Mouse (Mus musculus): ENCODE data around the gene Gm20388. TPM values are rescaled to one million over a fixed set of nuclear protein-coding genes. Genes with fewer than 3 reads are reported as not detected.

Gene Gm20388
- polyA plus RNA-seq, 1 experiment from 2014 or later: not detected

GRCm38 (mm10) chr8:121908378-121909147 is 1997.9 kb downstream of the Gm20388 start:
- Histone ChIP-seq H3K27ac (replicated peaks in 1 of 2; ENCODE audit: control insufficient read depth in 1 of 2, insufficient read depth in 1 of 2, low read depth in 2 of 2, low read length in 2 of 2) (no peak overlapping the region), H3K4me2 (ENCODE audit: low read length) (peak overlapping the region; percentile 100), H3K9ac (ENCODE audit: low read length) (no peak overlapping the region), H3K27me3 (ENCODE audit: control insufficient read depth, insufficient read depth, low read length) (no peaks in the 10 kb centered on the region; the same call in 1 of the 2 replicates), H3K4me1 (ENCODE audit: control insufficient read depth in 2 of 2, insufficient read depth in 2 of 2, low read length in 2 of 2) (peaks cover 10 to 26% of the 10 kb centered on the region in 2 experiments), H3K9me3 (ENCODE audit: control insufficient read depth, low read length) (no peaks in the 10 kb centered on the region), H3K4me3 (ENCODE audit: control insufficient read depth in 1 of 2, insufficient read depth in 1 of 2, low read depth in 1 of 2, low read length in 2 of 2) (no peak overlapping the region), H3K36me3 (ENCODE audit: control insufficient read depth, insufficient read depth, low read length) (no peaks in the 10 kb centered on the region)
- WGBS: 51% methylated on average over 8 of the region's 8 CpGs
- no peak for ATAC-seq (ENCODE audit: insufficient number of reproducible peaks, insufficient read depth, low FRiP score, low read depth)

- WGBS: 53% methylated on average over 8 of the region's 8 CpGs
- Histone ChIP-seq H3K27ac (replicated peaks in 1 of 2; ENCODE audit: control insufficient read depth in 1 of 2, insufficient read depth in 1 of 2, low read depth in 2 of 2, low read length in 2 of 2) (no peak overlapping the region), H3K36me3 (ENCODE audit: control insufficient read depth, insufficient read depth, low read length) (no peaks in the 10 kb centered on the region), H3K9me3 (ENCODE audit: control insufficient read depth, low read length) (no peaks in the 10 kb centered on the region), H3K4me2 (ENCODE audit: low read length) (no peak overlapping the region), H3K9ac (ENCODE audit: low read length) (no peak overlapping the region; the same call in 1 of the 2 replicates), H3K4me1 (ENCODE audit: control insufficient read depth in 2 of 2, insufficient read depth in 2 of 2, low read length in 2 of 2) (peaks cover 10 to 26% of the 10 kb centered on the region in 2 experiments), H3K4me3 (ENCODE audit: control insufficient read depth in 1 of 2, insufficient read depth in 1 of 2, low read depth in 1 of 2, low read length in 2 of 2) (no peak overlapping the region), H3K27me3 (ENCODE audit: control insufficient read depth, insufficient read depth, low read length) (no peaks in the 10 kb centered on the region; the same call in 1 of the 2 replicates)
- no peak for ATAC-seq (ENCODE audit: insufficient number of reproducible peaks, insufficient read depth, low FRiP score, low read depth)
Observed at GRCm38 (mm10) chr8:121909148-121909541, 1998.5 kb downstream of the Gm20388 start.

- H3K4me2 ChIP-seq (ENCODE audit: low read length): no peak overlapping the region
- no peaks in the 10 kb centered on the region for H3K36me3 ChIP-seq (ENCODE audit: control insufficient read depth, insufficient read depth, low read length)
- peaks cover 10 to 26% of the 10 kb centered on the region in 2 experiments for H3K4me1 ChIP-seq (ENCODE audit: control insufficient read depth in 2 of 2, insufficient read depth in 2 of 2, low read length in 2 of 2)
- ATAC-seq (ENCODE audit: insufficient number of reproducible peaks, insufficient read depth, low FRiP score, low read depth): no peak
- no peaks in the 10 kb centered on the region for H3K9me3 ChIP-seq (ENCODE audit: control insufficient read depth, low read length)
- H3K9ac ChIP-seq (ENCODE audit: low read length): no peak overlapping the region
- H3K27me3 ChIP-seq (ENCODE audit: control insufficient read depth, insufficient read depth, low read length): peaks cover under 1% of the 10 kb centered on the region; the same call in 1 of the 2 replicates
- 2% methylated on average over 6 of the region's 6 CpGs for WGBS
- H3K4me3 ChIP-seq (ENCODE audit: control insufficient read depth in 1 of 2, insufficient read depth in 1 of 2, low read depth in 1 of 2, low read length in 2 of 2): no peak overlapping the region
- H3K27ac ChIP-seq (replicated peaks in 1 of 2; ENCODE audit: control insufficient read depth in 1 of 2, insufficient read depth in 1 of 2, low read depth in 2 of 2, low read length in 2 of 2): no peak overlapping the region
Observed at GRCm38 (mm10) chr8:121909663-121910062, 1999.0 kb downstream of the Gm20388 start.

GRCm38 (mm10) chr8:121911400-121911799 is 2000.8 kb downstream of the Gm20388 start:
- Histone ChIP-seq H3K4me3 (ENCODE audit: control insufficient read depth in 1 of 2, insufficient read depth in 1 of 2, low read depth in 1 of 2, low read length in 2 of 2) (no peak overlapping the region), H3K4me1 (ENCODE audit: control insufficient read depth in 2 of 2, insufficient read depth in 2 of 2, low read length in 2 of 2) (peaks cover 6 to 16% of the 10 kb centered on the region in 2 experiments), H3K36me3 (ENCODE audit: control insufficient read depth, insufficient read depth, low read length) (no peaks in the 10 kb centered on the region), H3K27ac (replicated peaks in 1 of 2; ENCODE audit: control insufficient read depth in 1 of 2, insufficient read depth in 1 of 2, low read depth in 2 of 2, low read length in 2 of 2) (no peak overlapping the region), H3K4me2 (ENCODE audit: low read length) (no peak overlapping the region), H3K9ac (ENCODE audit: low read length) (no peak overlapping the region), H3K27me3 (ENCODE audit: control insufficient read depth, insufficient read depth, low read length) (peaks cover 4% of the 10 kb centered on the region; the same call in 1 of the 2 replicates), H3K9me3 (ENCODE audit: control insufficient read depth, low read length) (no peaks in the 10 kb centered on the region)
- 81% methylated on average over 6 of the region's 6 CpGs for WGBS
- no peak for ATAC-seq (ENCODE audit: insufficient number of reproducible peaks, insufficient read depth, low FRiP score, low read depth)

- 59% methylated on average over 7 of the region's 7 CpGs for WGBS
- ATAC-seq (ENCODE audit: insufficient number of reproducible peaks, insufficient read depth, low FRiP score, low read depth): no peak
Observed at GRCm38 (mm10) chr8:121911987-121912386, 2001.3 kb downstream of the Gm20388 start.

GRCm38 (mm10) chr8:121912831-121913230 is 2002.2 kb downstream of the Gm20388 start:
- H3K4me3 ChIP-seq (ENCODE audit: control insufficient read depth in 1 of 2, insufficient read depth in 1 of 2, low read depth in 1 of 2, low read length in 2 of 2): no peak overlapping the region
- 62% methylated on average over 3 of the region's 3 CpGs for WGBS
- H3K9me3 ChIP-seq (ENCODE audit: control insufficient read depth, low read length): no peaks in the 10 kb centered on the region
- H3K27me3 ChIP-seq (ENCODE audit: control insufficient read depth, insufficient read depth, low read length): peaks cover 4% of the 10 kb centered on the region; the same call in 1 of the 2 replicates
- H3K4me2 ChIP-seq (ENCODE audit: low read length): no peak overlapping the region
- peaks cover 3 to 11% of the 10 kb centered on the region in 2 experiments for H3K4me1 ChIP-seq (ENCODE audit: control insufficient read depth in 2 of 2, insufficient read depth in 2 of 2, low read length in 2 of 2)
- no peaks in the 10 kb centered on the region for H3K36me3 ChIP-seq (ENCODE audit: control insufficient read depth, insufficient read depth, low read length)
- no peak for ATAC-seq (ENCODE audit: insufficient number of reproducible peaks, insufficient read depth, low FRiP score, low read depth)
- H3K27ac ChIP-seq (replicated peaks in 1 of 2; ENCODE audit: control insufficient read depth in 1 of 2, insufficient read depth in 1 of 2, low read depth in 2 of 2, low read length in 2 of 2): no peak overlapping the region
- H3K9ac ChIP-seq (ENCODE audit: low read length): no peak overlapping the region

More at GRCm38 (mm10) chr8:121911987-121912386, 2001.3 kb downstream of the Gm20388 start:
- Histone ChIP-seq H3K4me3 (ENCODE audit: control insufficient read depth in 1 of 2, insufficient read depth in 1 of 2, low read depth in 1 of 2, low read length in 2 of 2) (no peak overlapping the region), H3K9me3 (ENCODE audit: control insufficient read depth, low read length) (no peaks in the 10 kb centered on the region), H3K27me3 (ENCODE audit: control insufficient read depth, insufficient read depth, low read length) (peaks cover 4% of the 10 kb centered on the region; the same call in 1 of the 2 replicates), H3K9ac (ENCODE audit: low read length) (no peak overlapping the region), H3K27ac (replicated peaks in 1 of 2; ENCODE audit: control insufficient read depth in 1 of 2, insufficient read depth in 1 of 2, low read depth in 2 of 2, low read length in 2 of 2) (no peak overlapping the region), H3K36me3 (ENCODE audit: control insufficient read depth, insufficient read depth, low read length) (no peaks in the 10 kb centered on the region), H3K4me2 (ENCODE audit: low read length) (no peak overlapping the region), H3K4me1 (ENCODE audit: control insufficient read depth in 2 of 2, insufficient read depth in 2 of 2, low read length in 2 of 2) (peaks cover 5 to 12% of the 10 kb centered on the region in 2 experiments)

GRCm38 (mm10) chr8:121913378-121913777 is 2002.7 kb downstream of the Gm20388 start:
- H3K36me3 ChIP-seq (ENCODE audit: control insufficient read depth, insufficient read depth, low read length): no peaks in the 10 kb centered on the region
- no peak overlapping the region for H3K27ac ChIP-seq (replicated peaks in 1 of 2; ENCODE audit: control insufficient read depth in 1 of 2, insufficient read depth in 1 of 2, low read depth in 2 of 2, low read length in 2 of 2)
- H3K9ac ChIP-seq (ENCODE audit: low read length): no peak overlapping the region
- H3K4me1 ChIP-seq (ENCODE audit: control insufficient read depth in 2 of 2, insufficient read depth in 2 of 2, low read length in 2 of 2): peaks cover 0 to 7% of the 10 kb centered on the region in 2 experiments; a peak in 2 of 4 replicates
- WGBS: 67% methylated on average over 8 of the region's 8 CpGs
- H3K4me3 ChIP-seq (ENCODE audit: control insufficient read depth in 1 of 2, insufficient read depth in 1 of 2, low read depth in 1 of 2, low read length in 2 of 2): no peak overlapping the region
- no peak for ATAC-seq (ENCODE audit: insufficient number of reproducible peaks, insufficient read depth, low FRiP score, low read depth)
- H3K27me3 ChIP-seq (ENCODE audit: control insufficient read depth, insufficient read depth, low read length): peaks cover 4% of the 10 kb centered on the region; the same call in 1 of the 2 replicates
- H3K9me3 ChIP-seq (ENCODE audit: control insufficient read depth, low read length): no peaks in the 10 kb centered on the region
- no peak overlapping the region for H3K4me2 ChIP-seq (ENCODE audit: low read length)

Data from heart, embryonic 14.5 days (tissue).